Mouse (Mus musculus) neural tube, embryonic 13.5 days (tissue): ENCODE measurements around the gene Upk1a. TPM values are rescaled to one million over a fixed set of nuclear protein-coding genes. Genes with fewer than 3 reads are reported as not detected.
A peak's percentile ranks its signal among the peaks of the same experiment; 100 is the strongest.

Source experiments
- ATAC-seq: fragments of 200-750 bp; cut with Nextera tagmentation; 2 replicates; pipeline ENCODE4 v1.8.0; 2017; ENCODE audit warnings: low read depth, mild to moderate bottlenecking, moderate TSS enrichment, moderate library complexity
- H3K27ac ChIP-seq: fragments of 300-500 bp; sonication (generic); replicated peaks from 2 replicates; pipeline ENCODE4 v1.5.1; 2015; ENCODE audit warnings: moderate library complexity, mild to moderate bottlenecking, inconsistent platforms
- H3K27me3 ChIP-seq: fragments of 300-500 bp; sonication (generic); 2 replicates; pipeline ENCODE4 v1.6.1; 2015; ENCODE audit warnings: mild to moderate bottlenecking, inconsistent platforms
- H3K36me3 ChIP-seq: fragments of 300-500 bp; sonication (generic); 2 replicates; pipeline ENCODE4 v1.6.1; 2015; ENCODE audit warnings: mild to moderate bottlenecking, inconsistent platforms
- H3K4me1 ChIP-seq: fragments of 300-500 bp; sonication (generic); replicated peaks from 2 replicates; pipeline ENCODE4 v1.6.1; 2015; ENCODE audit warnings: inconsistent platforms
- H3K4me2 ChIP-seq: fragments of 300-500 bp; sonication (generic); 2 replicates; pipeline ENCODE4 v1.6.1; 2015; ENCODE audit warnings: inconsistent platforms, mild to moderate bottlenecking, moderate library complexity
- H3K4me3 ChIP-seq: fragments of 300-500 bp; sonication (generic); 2 replicates; pipeline ENCODE4 v1.5.1; 2015; ENCODE audit warnings: mild to moderate bottlenecking, inconsistent platforms
- H3K9ac ChIP-seq: fragments of 300-500 bp; sonication (generic); 2 replicates; pipeline ENCODE4 v1.6.1; 2015; ENCODE audit warnings: moderate library complexity, mild to moderate bottlenecking, inconsistent platforms
- H3K9me3 ChIP-seq: fragments of 300-500 bp; sonication (generic); 2 replicates; pipeline ENCODE4 v1.6.1; 2016; ENCODE audit warnings: inconsistent platforms
- WGBS: fragments of 180-500 bp; shearing (Covaris S2); methylation state at CpG from one replicate; pipeline ENCODE4 v1.1.7; 2015; 5-methylcytosine and 5-hydroxymethylcytosine counted together
- polyA plus RNA-seq: library from polyadenylated mRNA; unstranded; fragments of >200 nt; fragmentation: Nextera tagmentation; extraction: Ambion mirVana; gene quantifications from 2 replicates; pipeline ENCODE4 v1.2.1, GENCODE M21; 2015

Upk1a gene
- polyA plus RNA-seq, 1 experiment from 2014 or later = 0.49 TPM

- Histone ChIP-seq H3K36me3 (no peaks in the 10 kb centered on the region), H3K27ac (peak within 1 kb of the TSS; percentile 71), H3K27me3 (no peaks in the 10 kb centered on the region; the same call in 1 of the 2 replicates), H3K4me3 (peak within 1 kb of the TSS; percentile 4; the same call in 1 of the 2 replicates), H3K9ac (0 out of 2 replicates have a peak within 1 kb of the TSS, but pooled peaks have one; percentile 10), H3K4me1 (peaks cover 10% of the 10 kb centered on the region), H3K4me2 (peak within 1 kb of the TSS; percentile 45), H3K9me3 (no peaks in the 10 kb centered on the region)
- no peak for ATAC-seq
- 93% methylated on average over 12 of the region's 12 CpGs for WGBS
These were observed 13.9 kb downstream of the Upk1a start, which contains the start of gene Zbtb32 for GRCm38 (mm10) chr7:30598786-30599185. Gene Zbtb32 (minus strand): TSS chr7:30598909.

- no peak overlapping the region for H3K9ac ChIP-seq
- H3K4me3 ChIP-seq = no peak overlapping the region
- no peak overlapping the region for H3K4me2 ChIP-seq
- no peak for ATAC-seq
- peaks cover 10% of the 10 kb centered on the region for H3K4me1 ChIP-seq
- H3K27me3 ChIP-seq = no peaks in the 10 kb centered on the region; the same call in 1 of the 2 replicates
- WGBS = 75% methylated on average over 5 of the region's 5 CpGs
- no peak overlapping the region for H3K27ac ChIP-seq
- no peaks in the 10 kb centered on the region for H3K36me3 ChIP-seq
- no peaks in the 10 kb centered on the region for H3K9me3 ChIP-seq
These were observed 15.8 kb downstream of the Upk1a start for GRCm38 (mm10) chr7:30596811-30597210.

DNA sequence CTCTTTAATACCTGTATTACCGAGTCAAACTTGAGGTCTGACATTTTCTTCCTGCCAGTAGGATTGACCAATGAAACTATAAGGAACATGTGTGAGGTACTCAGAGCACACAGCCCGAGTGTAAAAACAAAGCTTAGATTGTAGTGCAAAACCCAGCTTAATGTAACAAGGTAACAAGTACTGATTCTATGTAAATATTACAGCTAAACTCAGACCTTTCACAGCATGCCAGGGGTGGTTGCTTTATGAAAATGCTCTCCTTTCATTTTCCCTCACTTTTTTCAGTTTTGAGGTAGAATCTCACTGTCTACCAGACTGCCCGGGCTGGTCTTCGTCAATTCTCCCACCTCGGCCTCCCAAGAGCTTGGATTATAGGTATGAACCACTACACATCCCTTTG lies 16.6 kb downstream of the Upk1a start:
- H3K27me3 ChIP-seq = no peaks in the 10 kb centered on the region; the same call in 1 of the 2 replicates
- peaks cover 10% of the 10 kb centered on the region for H3K4me1 ChIP-seq
- H3K9me3 ChIP-seq = no peaks in the 10 kb centered on the region
- no peak overlapping the region for H3K4me3 ChIP-seq
- no peak overlapping the region for H3K4me2 ChIP-seq
- H3K9ac ChIP-seq = no peak overlapping the region
- ATAC-seq = no peak
- H3K36me3 ChIP-seq = no peaks in the 10 kb centered on the region
- H3K27ac ChIP-seq = no peak overlapping the region
- WGBS = 82% methylated on average over 5 of the region's 5 CpGs

DNA sequence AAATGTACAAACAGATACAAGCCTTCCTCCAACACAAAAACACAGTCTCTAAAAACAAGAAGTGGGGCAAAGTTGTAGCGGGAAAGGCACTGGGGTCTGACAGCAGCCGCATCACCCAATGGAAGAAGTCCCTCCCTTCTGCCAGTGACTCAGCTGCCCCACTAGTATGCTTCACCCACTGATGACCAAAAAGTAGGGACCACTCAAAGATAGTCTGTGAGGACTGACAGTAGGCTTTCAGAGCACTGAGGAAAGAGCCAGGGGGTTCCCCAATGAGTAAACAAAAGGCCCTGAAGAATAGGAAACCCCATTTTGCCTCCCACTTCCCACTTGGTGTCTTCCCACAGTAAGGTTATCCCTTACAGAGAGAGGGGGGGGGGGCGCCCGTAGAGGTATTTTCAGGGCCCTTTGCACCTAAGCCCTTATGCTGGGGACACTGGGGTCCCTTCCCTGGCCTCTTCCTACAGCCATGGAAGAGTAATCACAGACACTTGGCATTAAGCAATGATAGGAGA lies 18.1 kb downstream of the Upk1a start:
- Histone ChIP-seq H3K9me3 (no peaks in the 10 kb centered on the region), H3K4me2 (no peak overlapping the region), H3K27ac (no peak overlapping the region), H3K4me3 (no peak overlapping the region), H3K36me3 (no peaks in the 10 kb centered on the region), H3K4me1 (peaks cover 8% of the 10 kb centered on the region), H3K27me3 (no peaks in the 10 kb centered on the region; the same call in 1 of the 2 replicates), H3K9ac (no peak overlapping the region)
- ATAC-seq = no peak
- WGBS = 64% methylated on average over 4 of the region's 4 CpGs

DNA sequence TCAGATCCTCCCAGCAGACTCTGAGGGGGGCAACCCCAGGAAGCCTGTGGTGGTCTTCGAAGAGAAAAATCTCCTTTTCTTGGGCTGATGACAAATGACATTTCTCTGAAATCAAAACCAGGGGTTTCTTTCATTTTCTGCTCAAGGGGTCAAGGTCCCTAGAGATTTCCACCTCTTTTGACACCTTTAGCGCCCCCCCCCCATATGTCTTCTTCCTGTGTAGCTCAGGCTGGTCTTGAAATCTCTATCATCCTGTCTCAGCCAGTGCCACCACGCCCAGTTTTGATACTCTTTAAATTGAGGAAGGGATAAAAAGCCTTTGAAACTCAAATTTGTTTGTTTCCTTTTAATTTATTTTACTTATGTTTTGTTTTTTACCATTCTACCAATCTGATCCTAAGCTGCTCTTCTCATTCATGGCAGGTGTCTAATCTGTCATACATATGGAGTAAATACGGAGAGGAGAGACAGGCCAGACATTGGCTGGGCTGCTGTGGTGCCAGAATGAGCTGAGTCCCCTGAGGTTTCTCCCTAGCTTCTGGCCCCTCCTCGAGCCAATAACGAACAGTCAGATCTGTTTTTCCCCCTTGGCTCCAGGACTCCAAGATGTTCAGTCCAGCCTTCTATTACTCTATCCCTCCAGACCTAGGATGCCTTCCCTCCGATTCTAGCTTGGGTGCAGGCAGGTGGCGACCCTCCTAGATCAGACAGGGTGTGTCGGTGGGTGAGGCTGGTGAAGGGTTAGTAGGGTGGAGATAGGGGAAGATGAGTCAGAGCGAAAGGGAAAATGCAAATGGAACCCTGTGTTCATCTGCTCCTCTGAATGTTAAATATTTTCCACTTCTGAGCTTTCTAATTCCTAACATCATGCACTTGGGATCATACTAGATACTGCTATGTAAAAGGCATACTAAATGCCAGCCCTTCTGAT lies 18.8 kb downstream of the Upk1a start:
- 70% methylated on average over 10 of the region's 10 CpGs for WGBS
- ATAC-seq = no peak
- Histone ChIP-seq H3K27me3 (no peaks in the 10 kb centered on the region; the same call in 1 of the 2 replicates), H3K27ac (no peak overlapping the region), H3K9me3 (no peaks in the 10 kb centered on the region), H3K9ac (0 out of 2 replicates have a peak overlapping the region, but pooled peaks have one; percentile 26), H3K36me3 (no peaks in the 10 kb centered on the region), H3K4me2 (no peak overlapping the region), H3K4me3 (no peak overlapping the region), H3K4me1 (peaks cover 8% of the 10 kb centered on the region)

- 0 out of 2 replicates have a peak overlapping the region, but pooled peaks have one; percentile 26 for H3K9ac ChIP-seq
- H3K27me3 ChIP-seq = no peaks in the 10 kb centered on the region; the same call in 1 of the 2 replicates
- no peaks in the 10 kb centered on the region for H3K36me3 ChIP-seq
- no peaks in the 10 kb centered on the region for H3K9me3 ChIP-seq
- H3K4me1 ChIP-seq = peaks cover 8% of the 10 kb centered on the region
- WGBS = 64% methylated on average over 5 of the region's 5 CpGs
- H3K4me3 ChIP-seq = no peak overlapping the region
- no peak overlapping the region for H3K4me2 ChIP-seq
- ATAC-seq = no peak
- no peak overlapping the region for H3K27ac ChIP-seq
These were observed 19.7 kb downstream of the Upk1a start for GRCm38 (mm10) chr7:30592772-30593423.

GRCm38 (mm10) chr7:30591605-30591951 lies 21.1 kb downstream of the Upk1a start:
- H3K27me3 ChIP-seq = no peaks in the 10 kb centered on the region; the same call in 1 of the 2 replicates
- no peak for ATAC-seq
- H3K36me3 ChIP-seq = peaks cover 2% of the 10 kb centered on the region
- no peaks in the 10 kb centered on the region for H3K9me3 ChIP-seq
- peaks cover 20% of the 10 kb centered on the region for H3K4me1 ChIP-seq
- no peak overlapping the region for H3K4me2 ChIP-seq
- H3K9ac ChIP-seq = peak overlapping the region; percentile 34; the same call in 1 of the 2 replicates
- no peak overlapping the region for H3K4me3 ChIP-seq
- H3K27ac ChIP-seq = no peak overlapping the region
- 36% methylated on average over 4 of the region's 4 CpGs for WGBS

DNA sequence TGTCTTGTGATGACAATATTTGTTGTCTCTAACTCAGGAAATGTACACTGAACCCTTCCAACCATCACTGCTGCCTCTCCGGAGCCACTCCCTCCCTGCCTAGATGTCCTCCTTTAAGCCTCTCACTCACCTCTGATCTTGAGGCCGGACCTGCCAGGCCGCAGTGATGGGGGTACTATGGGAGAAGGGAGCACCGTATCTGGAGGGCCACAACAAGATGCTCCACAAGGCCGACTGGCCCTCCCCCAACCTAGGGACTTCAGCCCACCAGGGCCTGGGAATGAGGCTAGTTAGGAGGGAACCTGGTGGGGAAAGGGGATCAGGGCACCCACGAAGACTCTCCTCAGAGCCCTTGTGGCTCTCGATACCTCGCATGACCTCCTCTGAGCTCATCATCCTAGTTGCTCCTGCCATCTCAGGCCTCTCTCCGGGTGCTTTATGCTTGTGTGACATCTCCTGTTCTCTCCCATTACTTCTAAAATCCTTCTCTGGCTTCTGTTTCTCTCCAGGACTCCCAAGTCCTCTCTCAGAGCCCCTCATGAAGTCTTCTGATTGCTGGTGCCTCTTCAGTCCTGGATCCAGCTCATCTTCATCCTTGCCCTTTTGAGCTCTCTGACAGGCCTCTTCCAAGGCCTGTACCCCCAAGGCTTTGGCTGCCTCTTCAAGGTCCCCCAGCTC lies 21.6 kb downstream of the Upk1a start:
- Histone ChIP-seq H3K4me3 (no peak overlapping the region), H3K4me2 (no peak overlapping the region), H3K4me1 (peaks cover 24% of the 10 kb centered on the region), H3K27ac (no peak overlapping the region), H3K9ac (peak overlapping the region; percentile 34; the same call in 1 of the 2 replicates), H3K27me3 (no peaks in the 10 kb centered on the region; the same call in 1 of the 2 replicates), H3K9me3 (no peaks in the 10 kb centered on the region), H3K36me3 (peaks cover 7% of the 10 kb centered on the region)
- 90% methylated on average over 9 of the region's 9 CpGs for WGBS
- no peak for ATAC-seq

- Histone ChIP-seq H3K9me3 (no peaks in the 10 kb centered on the region), H3K27me3 (no peaks in the 10 kb centered on the region), H3K4me1 (peaks cover 24% of the 10 kb centered on the region), H3K27ac (peak overlapping the region; percentile 96), H3K4me2 (peak overlapping the region; percentile 98), H3K4me3 (peak overlapping the region; percentile 99), H3K9ac (peak overlapping the region; percentile 99), H3K36me3 (peaks cover 21% of the 10 kb centered on the region)
- ATAC-seq = peak; percentile 77
- 27% methylated on average over 40 of the region's 40 CpGs for WGBS
These were observed 23.0 kb downstream of the Upk1a start for GRCm38 (mm10) chr7:30589435-30590301.

- Histone ChIP-seq H3K27ac (peak within 1 kb of the TSS; percentile 96), H3K36me3 (peaks cover 29% of the 10 kb centered on the region), H3K27me3 (no peaks in the 10 kb centered on the region), H3K4me2 (peak within 1 kb of the TSS; percentile 98), H3K9me3 (no peaks in the 10 kb centered on the region), H3K4me1 (peaks cover 24% of the 10 kb centered on the region), H3K4me3 (peak within 1 kb of the TSS; percentile 99), H3K9ac (peak within 1 kb of the TSS; percentile 99)
- ATAC-seq = peak; percentile 96
- under 1% methylated on average over 47 of the region's 68 CpGs for WGBS
These were observed 23.8 kb downstream of the Upk1a start, which contains the start of gene Kmt2b for GRCm38 (mm10) chr7:30588676-30589434. Gene Kmt2b (minus strand): TSS chr7:30588726.
